In the genomic region with DNA sequence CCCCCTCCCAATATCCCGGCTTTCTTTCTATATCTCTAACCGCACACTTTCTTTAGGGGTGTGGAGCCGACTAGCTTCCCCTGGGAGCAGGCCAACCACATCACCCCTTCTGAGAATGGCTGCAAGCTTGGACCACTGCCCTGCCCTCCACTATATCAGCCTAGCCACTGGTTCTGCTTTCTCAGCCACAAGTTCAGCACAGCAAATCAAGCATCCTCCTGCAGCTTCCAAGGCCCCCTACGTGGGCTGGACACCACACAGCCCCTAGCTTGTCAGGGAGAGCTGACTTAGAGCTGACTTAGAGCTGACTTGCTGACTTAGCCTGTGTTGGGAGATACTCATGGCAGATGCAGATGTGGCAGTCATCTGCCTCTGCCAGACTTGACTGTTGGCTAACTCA, we compare ENCODE assay signal across 23 mouse cellular contexts. TPM values are rescaled to one million over a fixed set of nuclear protein-coding genes. Genes with fewer than 3 reads are reported as not detected.
DNase-seq lines count a peak whose midpoint lies in the region; ATAC-seq and TF ChIP-seq lines count a peak whose summit lies in the region.
"Had no signal": no experiment of that assay in that cellular context is flagged by ENCODE, and none has a peak within 500 bp of the region (broad histone marks: within the 10 kb centered on the region; RNA-seq: fewer than 3 reads in every experiment).

No protein-coding gene starts in this region.

- H3K4me2 ChIP-seq in heart, embryonic 15.5 days, result no peak overlapping the region
- H3K4me2 ChIP-seq in lung, embryonic 15.5 days, result no peak overlapping the region
- no peak overlapping the region for H3K4me2 ChIP-seq in lung, postnatal 0 days (replicated peaks; ENCODE audit: low read depth, low read length)
- H3K4me2 ChIP-seq: forebrain, embryonic 13.5 days; liver, embryonic 11.5 days; neural tube, embryonic 12.5 days had no signal

- H3K27ac ChIP-seq in heart, embryonic 15.5 days, result 0 out of 2 replicates have a peak overlapping the region, but pooled peaks have one; percentile 34
- H3K27ac ChIP-seq in lung, embryonic 15.5 days, result 0 out of 2 replicates have a peak overlapping the region, but pooled peaks have one; percentile 11
- no peak overlapping the region for H3K27ac ChIP-seq in lung, postnatal 0 days (ENCODE audit: low read length)
- H3K27ac ChIP-seq: layer of hippocampus, adult 2 months; neural tube, embryonic 12.5 days had no signal

- no peaks in the 10 kb centered on the region for H3K9me3 ChIP-seq in heart, embryonic 15.5 days (replicated peaks)
- H3K9me3 ChIP-seq in lung, embryonic 15.5 days, result no peaks in the 10 kb centered on the region
- H3K9me3 ChIP-seq in lung, postnatal 0 days (ENCODE audit: low read length), result no peaks in the 10 kb centered on the region
- H3K9me3 ChIP-seq: forebrain, embryonic 13.5 days; neural tube, embryonic 12.5 days had no signal

- no peak for TF ChIP-seq EP300 in lung, postnatal 0 days (IDR thresholded peaks at IDR 0.05)

- H3K4me3 ChIP-seq in heart, embryonic 15.5 days, result no peak overlapping the region
- H3K4me3 ChIP-seq in lung, embryonic 15.5 days, result no peak overlapping the region
- H3K4me3 ChIP-seq in lung, postnatal 0 days (ENCODE audit: low read depth, low read length), result no peak overlapping the region
- H3K4me3 ChIP-seq: forebrain, embryonic 13.5 days; layer of hippocampus, adult 2 months; neural tube, embryonic 12.5 days had no signal

- H3K27me3 ChIP-seq in heart, embryonic 15.5 days, result no peaks in the 10 kb centered on the region
- H3K27me3 ChIP-seq in lung, embryonic 15.5 days, result no peaks in the 10 kb centered on the region
- H3K27me3 ChIP-seq in lung, postnatal 0 days (replicated peaks; ENCODE audit: insufficient read depth, low read length), result no peaks in the 10 kb centered on the region
- H3K27me3 ChIP-seq: forebrain, embryonic 13.5 days; neural tube, embryonic 12.5 days had no signal

- H3K36me3 ChIP-seq in heart, embryonic 15.5 days, result no peaks in the 10 kb centered on the region
- no peaks in the 10 kb centered on the region for H3K36me3 ChIP-seq in lung, embryonic 15.5 days
- no peaks in the 10 kb centered on the region for H3K36me3 ChIP-seq in lung, postnatal 0 days (ENCODE audit: insufficient read depth, low read length)
- H3K36me3 ChIP-seq: neural tube, embryonic 12.5 days had no signal

- TF ChIP-seq CTCF in lung, postnatal 0 days (IDR thresholded peaks at IDR 0.05), result no peak

- no peak overlapping the region for H3K9ac ChIP-seq in heart, embryonic 15.5 days
- no peak overlapping the region for H3K9ac ChIP-seq in lung, embryonic 15.5 days
- H3K9ac ChIP-seq in lung, postnatal 0 days (replicated peaks; ENCODE audit: low read depth), result no peak overlapping the region
- H3K9ac ChIP-seq: forebrain, embryonic 13.5 days; neural tube, embryonic 12.5 days had no signal

- peaks cover 75% of the 10 kb centered on the region for H3K4me1 ChIP-seq in heart, embryonic 15.5 days (replicated peaks)
- H3K4me1 ChIP-seq in lung, embryonic 15.5 days, result peaks cover 62% of the 10 kb centered on the region
- H3K4me1 ChIP-seq in lung, postnatal 0 days (ENCODE audit: insufficient read depth, low read depth, low read length), result peaks cover 19% of the 10 kb centered on the region

- ATAC-seq in heart, embryonic 15.5 days (replicated peaks; ENCODE audit: insufficient number of reproducible peaks, insufficient read depth, low FRiP score, low read depth), result no peak
- ATAC-seq in lung, embryonic 15.5 days (ENCODE audit: borderline replicate concordance, extremely low read depth, low FRiP score, low TSS enrichment), result no peak
- ATAC-seq in lung, postnatal 0 days, result no peak
- peak; percentile 64 for ATAC-seq in granulocyte monocyte progenitor cell, adult 5-6 weeks (replicated peaks; ENCODE audit: poor library complexity, severe bottlenecking)
- ATAC-seq in megakaryocyte progenitor cell, adult 5-6 weeks (replicated peaks; ENCODE audit: poor library complexity), result peak; percentile 63
- ATAC-seq: forebrain, embryonic 13.5 days had no signal

- DNase-seq in heart, adult 18-20 months, result no peak
- no peak for DNase-seq in lung, postnatal 0 days (ENCODE audit: low spot score)
- DNase-seq in adrenal gland, adult 8-10 months, result no peak
- no peak for DNase-seq in gastrocnemius, postnatal 10 days
- DNase-seq: cerebellum, adult 9-10 months; gastrocnemius, postnatal 25 days; heart, postnatal 10 days; kidney, adult 11 months; kidney, postnatal 10 days; right cerebral cortex, adult 18-20 months; thymus, adult 18-20 months had no signal

- WGBS in heart, embryonic 15.5 days, result 54% methylated on average over 4 of the region's 4 CpGs
- 51% methylated on average over 4 of the region's 4 CpGs for WGBS in lung, embryonic 15.5 days
- WGBS in lung, postnatal 0 days, result 66% methylated on average over 4 of the region's 4 CpGs

RNA-seq across cellular contexts. Expression of gene Cfap43, which starts 14.0 kb away (rescaled TPM):
- 0.08 and 0.24 TPM in 2 replicates for polyA plus RNA-seq in heart, embryonic 15.5 days (2015; fragmentation: Nextera tagmentation; extraction: Ambion mirVana)
- total RNA-seq in heart, adult 18-20 months (2021), result 1 to 10 TPM in 1 of 2 experiments, not detected in 1; 1.1 TPM
- 0.86 TPM in 2 replicates for polyA plus RNA-seq in lung, embryonic 15.5 days (2015; fragmentation: Nextera tagmentation; extraction: Ambion mirVana)
- 4.9 and 6.3 TPM in 2 replicates for polyA plus RNA-seq in lung, postnatal 0 days (2015; fragmentation: Nextera tagmentation; extraction: Ambion mirVana)
- total RNA-seq in granulocyte monocyte progenitor cell, adult 5-6 weeks (2014; fragmentation: Nextera tagmentation), result not detected in 2 replicates
- total RNA-seq in granulocyte monocyte progenitor cell, adult 5-6 weeks (2017), result 0.05 TPM in 1 of 2 replicates, not detected in the other
- not detected in 2 replicates for total RNA-seq in megakaryocyte progenitor cell, adult 5-6 weeks (2015)
- total RNA-seq in megakaryocyte progenitor cell, adult 5-6 weeks (2017), result not detected in 2 replicates
- total RNA-seq in adrenal gland, adult 8-10 months (2022), result not detected
- total RNA-seq in gastrocnemius, postnatal 10 days (2021), result not detected
- total RNA-seq: adrenal gland, adult 18-20 months; gastrocnemius, postnatal 25 days had no signal
- polyA plus RNA-seq: embryonic facial prominence, embryonic 11.5 days; small intestine, adult 2 months had no signal

RNA-seq across cellular contexts. Expression of gene Itprip, which starts 14.0 kb away (rescaled TPM):
- 17.4 and 20.7 TPM in 2 replicates for polyA plus RNA-seq in heart, embryonic 15.5 days (2015; fragmentation: Nextera tagmentation; extraction: Ambion mirVana)
- total RNA-seq in heart, adult 18-20 months (2021), result 1 to 10 TPM; 8.9 to 9.2 TPM
- 17.0 and 18.0 TPM in 2 replicates for polyA plus RNA-seq in lung, embryonic 15.5 days (2015; fragmentation: Nextera tagmentation; extraction: Ambion mirVana)
- 15.6 and 15.9 TPM in 2 replicates for polyA plus RNA-seq in lung, postnatal 0 days (2015; fragmentation: Nextera tagmentation; extraction: Ambion mirVana)
- total RNA-seq in granulocyte monocyte progenitor cell, adult 5-6 weeks (2014; fragmentation: Nextera tagmentation), result 18.2 and 19.1 TPM in 2 replicates
- 15.8 and 16.7 TPM in 2 replicates for total RNA-seq in granulocyte monocyte progenitor cell, adult 5-6 weeks (2017)
- 10.2 and 13.1 TPM in 2 replicates for total RNA-seq in megakaryocyte progenitor cell, adult 5-6 weeks (2015)
- total RNA-seq in megakaryocyte progenitor cell, adult 5-6 weeks (2017), result 12.1 and 18.3 TPM in 2 replicates
- 10 to 100 TPM; 12.4 to 23.1 (median 17.1) TPM for total RNA-seq in adrenal gland, adult 8-10 months (2022)
- 1 to 10 TPM; 1.8 to 1.9 TPM for total RNA-seq in gastrocnemius, postnatal 10 days (2021)

RNA-seq across cellular contexts. Expression of gene Cfap58, which starts 32.4 kb away (rescaled TPM):
- 0.09 TPM in 1 of 2 replicates, not detected in the other for polyA plus RNA-seq in heart, embryonic 15.5 days (2015; fragmentation: Nextera tagmentation; extraction: Ambion mirVana)
- 1 to 10 TPM; 2.0 to 2.6 TPM for total RNA-seq in heart, adult 18-20 months (2021)
- polyA plus RNA-seq in lung, embryonic 15.5 days (2015; fragmentation: Nextera tagmentation; extraction: Ambion mirVana), result 0.11 and 0.32 TPM in 2 replicates
- polyA plus RNA-seq in lung, postnatal 0 days (2015; fragmentation: Nextera tagmentation; extraction: Ambion mirVana), result 2.0 and 2.6 TPM in 2 replicates
- total RNA-seq in granulocyte monocyte progenitor cell, adult 5-6 weeks (2014; fragmentation: Nextera tagmentation), result not detected in 2 replicates
- not detected in 2 replicates for total RNA-seq in granulocyte monocyte progenitor cell, adult 5-6 weeks (2017)
- not detected in 2 replicates for total RNA-seq in megakaryocyte progenitor cell, adult 5-6 weeks (2015)
- total RNA-seq in megakaryocyte progenitor cell, adult 5-6 weeks (2017), result not detected in 2 replicates
- under 1 TPM in 3 of 4 experiments, not detected in 1; 0.07 to 0.12 (median 0.11) TPM for total RNA-seq in adrenal gland, adult 8-10 months (2022)
- total RNA-seq in gastrocnemius, postnatal 10 days (2021), result not detected
- total RNA-seq: gastrocnemius, postnatal 25 days; megakaryocyte-erythroid progenitor cell, adult 5-6 weeks had no signal
- polyA plus RNA-seq: embryonic facial prominence, embryonic 11.5 days; small intestine, adult 2 months had no signal

RNA-seq across cellular contexts. Expression of gene Gsto2, which starts 39.7 kb away (rescaled TPM):
- polyA plus RNA-seq in heart, embryonic 15.5 days (2015; fragmentation: Nextera tagmentation; extraction: Ambion mirVana), result 0.74 and 1.2 TPM in 2 replicates
- 1 to 10 TPM; 2.0 to 2.6 TPM for total RNA-seq in heart, adult 18-20 months (2021)
- polyA plus RNA-seq in lung, embryonic 15.5 days (2015; fragmentation: Nextera tagmentation; extraction: Ambion mirVana), result 0.84 and 1.1 TPM in 2 replicates
- 2.1 TPM in 2 replicates for polyA plus RNA-seq in lung, postnatal 0 days (2015; fragmentation: Nextera tagmentation; extraction: Ambion mirVana)
- not detected in 2 replicates for total RNA-seq in granulocyte monocyte progenitor cell, adult 5-6 weeks (2014; fragmentation: Nextera tagmentation)
- total RNA-seq in granulocyte monocyte progenitor cell, adult 5-6 weeks (2017), result not detected in 2 replicates
- not detected in 2 replicates for total RNA-seq in megakaryocyte progenitor cell, adult 5-6 weeks (2015)
- total RNA-seq in megakaryocyte progenitor cell, adult 5-6 weeks (2017), result 0.34 and 0.62 TPM in 2 replicates
- total RNA-seq in adrenal gland, adult 8-10 months (2022), result 1 to 10 TPM; 1.0 to 3.4 (median 1.9) TPM
- 1 to 10 TPM; 1.2 to 1.4 TPM for total RNA-seq in gastrocnemius, postnatal 10 days (2021)
- polyA plus RNA-seq: small intestine, adult 2 months had no signal

RNA-seq across cellular contexts. Expression of gene Gsto1, which starts 50.3 kb away (rescaled TPM):
- polyA plus RNA-seq in heart, embryonic 15.5 days (2015; fragmentation: Nextera tagmentation; extraction: Ambion mirVana), result 97.5 and 103 TPM in 2 replicates
- 100 to 1,000 TPM; 207 to 211 TPM for total RNA-seq in heart, adult 18-20 months (2021)
- polyA plus RNA-seq in lung, embryonic 15.5 days (2015; fragmentation: Nextera tagmentation; extraction: Ambion mirVana), result 88.0 and 96.7 TPM in 2 replicates
- polyA plus RNA-seq in lung, postnatal 0 days (2015; fragmentation: Nextera tagmentation; extraction: Ambion mirVana), result 147 and 172 TPM in 2 replicates
- total RNA-seq in granulocyte monocyte progenitor cell, adult 5-6 weeks (2014; fragmentation: Nextera tagmentation), result 317 and 338 TPM in 2 replicates
- 215 and 219 TPM in 2 replicates for total RNA-seq in granulocyte monocyte progenitor cell, adult 5-6 weeks (2017)
- total RNA-seq in megakaryocyte progenitor cell, adult 5-6 weeks (2015), result 413 and 417 TPM in 2 replicates
- 162 and 194 TPM in 2 replicates for total RNA-seq in megakaryocyte progenitor cell, adult 5-6 weeks (2017)
- total RNA-seq in adrenal gland, adult 8-10 months (2022), result 10 to 100 TPM; 63.2 to 81.2 (median 73.3) TPM
- 10 to 100 TPM; 28.1 to 30.1 TPM for total RNA-seq in gastrocnemius, postnatal 10 days (2021)

Comparison
In these comparisons a context has a peak if more than half of its experiments do, and no peak if none do; other contexts are left out.
1. ATAC-seq: peak in granulocyte monocyte progenitor cell, adult 5-6 weeks (single experiment) and megakaryocyte progenitor cell, adult 5-6 weeks (single experiment); none in heart, embryonic 15.5 days (single experiment), lung, embryonic 15.5 days (single experiment) and lung, postnatal 0 days (single experiment).